Mouse (Mus musculus) cerebellum, adult 2 months (tissue): ENCODE results near the gene Calml4. TPM values are rescaled to one million over a fixed set of nuclear protein-coding genes. Genes with fewer than 3 reads are reported as not detected.
"Not testable (repeated sequence)": the region's sequence is repeated elsewhere in the genome, so short reads cannot be mapped to it uniquely, and the experiment has no call there.

ENCODE experiments used
- DNase-seq, 2 experiments: peaks; one replicate each; pipeline ENCODE4 v3.0.0; 2021
- H3K27ac ChIP-seq: fragments of 200-500 bp; 2 replicates; pipeline ENCODE4 v1.5.1; 2012; ENCODE audit warnings: low read length, control low read depth, inconsistent platforms; ENCODE audit not compliant: insufficient read depth
- H3K27me3 ChIP-seq: fragments of 200-500 bp; 2 replicates; pipeline ENCODE4 v1.6.1; 2012; ENCODE audit warnings: inconsistent platforms, mild to moderate bottlenecking, low read length, moderate library complexity; ENCODE audit not compliant: control insufficient read depth, insufficient read depth
- H3K4me1 ChIP-seq: fragments of 200-500 bp; 2 replicates; pipeline ENCODE4 v1.6.1; 2011; ENCODE audit warnings: low read length; ENCODE audit not compliant: control insufficient read depth, insufficient read depth
- H3K4me3 ChIP-seq: fragments of 200-500 bp; replicated peaks from 2 replicates; pipeline ENCODE3; 2011; ENCODE audit warnings: mild to moderate bottlenecking, low read depth, low read length, control low read depth; ENCODE audit not compliant: insufficient read depth
- CTCF ChIP-seq: fragments of 200-500 bp; IDR thresholded peaks from 2 replicates; pipeline ENCODE4 v1.5.1; 2011; ENCODE audit warnings: low read depth, mild to moderate bottlenecking, control low read depth, low read length, moderate library complexity, borderline replicate concordance; ENCODE audit not compliant: insufficient read depth
- POLR2A ChIP-seq: fragments of 200-500 bp; IDR thresholded peaks from 2 replicates; pipeline ENCODE4 v1.6.1; 2011; ENCODE audit warnings: low read length, control low read depth, borderline replicate concordance; ENCODE audit not compliant: insufficient read depth
- WGBS: fragments of 180-500 bp; shearing (Covaris S2); methylation state at CpG from one replicate; pipeline ENCODE4 v1.1.7; 2018; 5-methylcytosine and 5-hydroxymethylcytosine counted together
- polyA plus RNA-seq: library from polyadenylated mRNA; depleted of rRNA; stranded (reverse); fragments of >200 nt; gene quantifications from 2 replicates; pipeline ENCODE4 v1.2.3, GENCODE M21; 2012

The Calml4 gene
- polyA plus RNA-seq, 1 experiment, result 5.5 TPM

- 38% methylated on average over 12 of the region's 12 CpGs for WGBS
- no peak for DNase-seq
- Histone ChIP-seq H3K27me3 (no peaks in the 10 kb centered on the region), H3K4me3 (no peak overlapping the region), H3K4me1 (no peaks in the 10 kb centered on the region; the same call in 1 of the 2 replicates), H3K27ac (no peak overlapping the region)
- TF ChIP-seq POLR2A, result no peak
- no peak for TF ChIP-seq CTCF
These were observed 40.7 kb upstream of the Calml4 start for GRCm38 (mm10) chr9:62817099-62817571.

GRCm38 (mm10) chr9:62817828-62818614 is 39.9 kb upstream of the Calml4 start:
- H3K4me3 ChIP-seq, result no peak overlapping the region
- TF ChIP-seq CTCF, result no peak
- H3K27ac ChIP-seq, result no peak overlapping the region
- no peaks in the 10 kb centered on the region for H3K27me3 ChIP-seq
- 49% methylated on average over 4 of the region's 4 CpGs for WGBS
- no peaks in the 10 kb centered on the region for H3K4me1 ChIP-seq
- DNase-seq, result no peak

- no peak for TF ChIP-seq POLR2A
- TF ChIP-seq CTCF, result no peak
- 92% methylated on average over 3 of the region's 3 CpGs for WGBS
- H3K27me3 ChIP-seq, result no peaks in the 10 kb centered on the region
- no peak overlapping the region for H3K27ac ChIP-seq
- H3K4me3 ChIP-seq, result no peak overlapping the region
- DNase-seq, result no peak
- H3K4me1 ChIP-seq, result no peaks in the 10 kb centered on the region
These were observed 38.4 kb upstream of the Calml4 start for GRCm38 (mm10) chr9:62819494-62819893.

GRCm38 (mm10) chr9:62819910-62820309 is 38.0 kb upstream of the Calml4 start:
- WGBS, result 88% methylated on average over 6 of the region's 6 CpGs
- H3K27me3 ChIP-seq, DNase-seq, H3K4me3 ChIP-seq, H3K4me1 ChIP-seq, H3K27ac ChIP-seq: not testable (repeated sequence)

- no peaks in the 10 kb centered on the region for H3K4me1 ChIP-seq
- TF ChIP-seq POLR2A (no peak), CTCF (no peak)
- H3K27me3 ChIP-seq, result no peaks in the 10 kb centered on the region
- H3K4me3 ChIP-seq, result no peak overlapping the region
- 69% methylated on average over 6 of the region's 6 CpGs for WGBS
- H3K27ac ChIP-seq, result no peak overlapping the region
- DNase-seq, result no peak
These were observed 37.1 kb upstream of the Calml4 start for GRCm38 (mm10) chr9:62820829-62821228.

- no peak overlapping the region for H3K4me3 ChIP-seq
- 95% methylated on average over 7 of the region's 7 CpGs for WGBS
- TF ChIP-seq POLR2A (no peak), CTCF (no peak)
- H3K4me1 ChIP-seq, result no peaks in the 10 kb centered on the region
- DNase-seq, result no peak
- no peaks in the 10 kb centered on the region for H3K27me3 ChIP-seq
- no peak overlapping the region for H3K27ac ChIP-seq
These were observed 36.1 kb upstream of the Calml4 start for GRCm38 (mm10) chr9:62821811-62822210.

GRCm38 (mm10) chr9:62825791-62826393 is 32.0 kb upstream of the Calml4 start:
- no peaks in the 10 kb centered on the region for H3K4me1 ChIP-seq
- WGBS, result 34% methylated on average over 9 of the region's 9 CpGs
- no peaks in the 10 kb centered on the region for H3K27me3 ChIP-seq
- DNase-seq, result no peak
- TF ChIP-seq CTCF, result no peak
- TF ChIP-seq POLR2A, result no peak
- no peak overlapping the region for H3K27ac ChIP-seq
- no peak overlapping the region for H3K4me3 ChIP-seq

- Histone ChIP-seq H3K4me3 (no peak overlapping the region), H3K27me3 (no peaks in the 10 kb centered on the region), H3K27ac (no peak overlapping the region), H3K4me1 (no peaks in the 10 kb centered on the region)
- DNase-seq, result no peak
- no peak for TF ChIP-seq POLR2A
- no peak for TF ChIP-seq CTCF
- WGBS, result 33% methylated on average over 7 of the region's 7 CpGs
These were observed 31.4 kb upstream of the Calml4 start for GRCm38 (mm10) chr9:62826456-62826855.
